Mouse (Mus musculus) thymus, postnatal 25 days (tissue): Measurements from ENCODE around the gene R3hcc1l.

Source experiments
- DNase-seq: peaks from one replicate; pipeline ENCODE4 v3.0.0; 2022

Gene R3hcc1l

DNA sequence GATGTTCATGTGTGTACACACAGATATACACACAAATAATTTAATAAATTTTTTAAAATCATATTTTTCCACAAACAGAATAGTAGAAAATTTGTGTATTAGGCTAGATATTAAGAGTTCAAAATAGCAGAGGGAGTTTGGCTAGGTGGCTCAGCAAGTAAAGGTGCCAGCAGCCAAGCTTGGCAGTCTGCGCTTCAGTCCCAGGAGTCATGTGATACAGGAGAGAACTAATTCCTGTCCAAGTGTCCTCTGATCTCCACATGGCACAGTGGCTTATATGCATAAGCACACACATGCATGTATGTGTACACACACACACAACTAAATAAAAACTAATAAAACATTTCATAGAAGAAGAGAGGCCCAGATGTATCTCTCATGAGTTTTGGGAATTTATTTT, 43.4 kb downstream of the R3hcc1l start:
- DNase-seq, result no peak

DNA sequence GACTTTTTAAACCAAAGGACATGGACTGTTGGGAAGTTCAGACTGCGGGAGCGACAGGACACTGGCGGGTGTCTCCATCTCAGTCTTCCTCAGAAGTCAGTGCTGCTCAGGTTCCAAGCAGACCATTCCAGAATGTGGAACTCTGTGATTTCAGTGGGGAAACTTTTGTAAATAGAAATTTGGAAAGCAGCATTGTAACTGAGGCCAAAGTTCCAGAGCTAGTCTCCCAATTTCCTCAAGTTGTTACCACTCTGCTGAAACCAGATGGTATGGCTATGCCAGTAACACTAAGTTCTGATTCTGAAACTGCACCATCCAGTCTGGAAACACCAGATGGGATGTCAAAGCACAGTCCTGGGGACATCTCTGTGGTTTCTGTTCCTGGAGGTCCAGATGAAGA, 44.4 kb downstream of the R3hcc1l start:
- no peak for DNase-seq

DNA sequence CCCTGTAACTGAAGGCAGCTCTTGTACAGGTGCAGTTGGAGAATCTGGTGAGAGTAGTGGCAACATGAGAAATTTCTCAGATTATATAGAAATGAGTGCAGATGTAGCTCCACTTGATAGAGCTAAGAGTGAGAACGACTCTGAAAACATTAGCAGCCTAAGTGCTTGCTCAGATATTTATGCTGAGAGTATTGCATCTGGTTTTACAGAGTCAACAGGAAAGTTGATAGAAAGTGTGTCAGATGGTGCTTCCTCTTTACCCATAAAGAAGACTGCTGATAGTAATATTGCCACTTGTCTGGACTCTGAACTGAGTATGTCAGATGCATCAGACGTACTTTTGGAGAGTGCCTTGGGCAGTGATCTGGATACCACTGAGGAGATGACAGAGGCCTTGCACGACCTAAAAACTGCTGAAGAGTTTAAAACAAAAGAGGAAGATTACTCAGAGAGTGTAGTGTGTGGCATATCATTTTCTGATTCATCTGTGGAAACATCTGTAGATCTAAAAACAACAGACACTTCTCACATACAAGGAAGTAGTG, 45.2 kb downstream of the R3hcc1l start:
- no peak for DNase-seq

DNA sequence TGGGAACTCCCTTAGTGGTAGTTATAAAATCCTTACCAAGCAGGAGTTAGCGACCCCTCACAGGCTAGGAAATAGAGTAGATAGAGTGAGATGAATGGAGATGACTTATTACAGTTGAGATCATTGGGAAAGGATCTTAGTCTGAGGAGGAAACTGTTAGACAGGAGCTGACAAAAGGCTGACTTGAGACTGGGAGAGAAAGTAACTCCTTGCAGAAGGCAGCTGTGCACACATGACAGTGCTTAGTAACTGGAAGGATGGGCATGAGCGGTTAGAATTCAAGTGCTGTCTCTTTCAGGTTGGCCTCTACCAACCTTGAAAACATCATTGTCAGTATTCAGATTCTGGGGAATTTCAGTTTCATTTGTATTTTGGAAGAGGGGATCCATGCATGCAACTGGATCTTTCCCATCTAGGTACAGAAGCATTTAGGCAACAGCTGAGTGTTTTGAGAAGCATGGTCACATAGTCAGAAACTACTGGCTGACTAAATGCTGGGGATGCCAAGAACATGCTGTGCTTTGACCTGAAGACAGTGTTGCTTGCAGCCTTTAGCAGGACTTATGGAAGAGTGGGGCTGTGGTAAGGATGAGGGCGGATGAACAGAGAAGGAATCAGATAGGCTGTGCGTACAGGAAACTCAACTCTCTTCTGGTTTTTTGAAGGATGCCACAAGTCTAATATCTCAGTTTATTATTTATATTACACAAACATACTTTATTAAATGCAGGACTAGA, 47.9 kb downstream of the R3hcc1l start:
- DNase-seq, result no peak

DNA sequence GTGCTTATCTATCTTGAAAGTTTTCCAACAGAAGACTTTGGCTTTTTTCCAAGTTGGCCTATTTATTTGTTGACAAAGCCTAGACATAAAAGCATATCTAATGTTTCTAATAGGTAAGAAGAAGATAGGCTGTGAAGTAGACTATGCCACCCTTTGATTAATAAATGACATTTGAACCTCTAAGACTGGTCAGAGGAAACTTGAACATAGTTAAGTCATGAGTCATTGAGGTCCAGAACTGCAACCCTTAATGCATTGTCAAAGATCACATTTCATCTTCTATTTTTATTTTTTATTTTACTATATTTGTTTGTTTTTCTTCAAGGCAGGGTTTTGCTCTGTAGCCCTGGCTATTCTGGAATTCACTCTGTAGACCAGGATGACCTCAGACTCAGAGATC, 48.5 kb downstream of the R3hcc1l start:
- DNase-seq, result no peak

DNA sequence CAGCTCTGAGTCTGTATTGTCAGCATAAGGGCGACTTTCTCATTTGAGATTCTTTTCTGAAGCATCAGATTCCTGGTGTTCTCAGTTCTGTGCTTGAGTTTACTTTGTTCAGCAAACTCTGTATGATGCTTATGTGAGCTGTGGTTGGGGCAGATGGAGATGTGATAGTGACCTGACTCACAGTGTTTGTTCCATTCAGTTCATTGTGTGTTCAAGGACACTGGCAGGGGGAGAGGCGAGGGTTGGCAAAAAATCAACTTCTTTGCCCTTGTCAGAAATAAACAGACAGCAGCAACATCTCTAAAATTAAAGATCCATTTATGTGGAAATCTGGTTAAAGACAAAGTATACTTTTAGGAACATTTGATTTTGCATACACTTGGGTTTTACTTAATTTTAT, 50.5 kb downstream of the R3hcc1l start:
- no peak for DNase-seq

DNA sequence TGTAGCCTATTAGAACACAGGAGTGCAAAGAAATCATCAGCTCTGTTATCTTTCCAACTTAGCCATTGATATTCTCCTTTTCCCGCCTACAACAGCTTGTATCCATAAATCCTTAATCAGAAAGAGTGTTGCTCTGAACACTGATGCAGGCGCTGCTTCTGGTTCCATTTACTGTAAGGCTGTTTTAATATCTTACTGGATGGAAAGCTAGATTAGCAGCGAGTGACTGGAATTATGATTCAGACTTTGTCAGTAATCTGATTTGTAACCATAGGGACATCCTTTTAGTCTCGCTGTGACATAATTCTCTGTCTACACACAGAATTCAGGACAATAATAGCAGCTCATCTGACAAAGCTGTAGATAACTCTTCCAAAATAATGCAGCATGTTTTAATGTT, 52.7 kb downstream of the R3hcc1l start:
- DNase-seq, result no peak

DNA sequence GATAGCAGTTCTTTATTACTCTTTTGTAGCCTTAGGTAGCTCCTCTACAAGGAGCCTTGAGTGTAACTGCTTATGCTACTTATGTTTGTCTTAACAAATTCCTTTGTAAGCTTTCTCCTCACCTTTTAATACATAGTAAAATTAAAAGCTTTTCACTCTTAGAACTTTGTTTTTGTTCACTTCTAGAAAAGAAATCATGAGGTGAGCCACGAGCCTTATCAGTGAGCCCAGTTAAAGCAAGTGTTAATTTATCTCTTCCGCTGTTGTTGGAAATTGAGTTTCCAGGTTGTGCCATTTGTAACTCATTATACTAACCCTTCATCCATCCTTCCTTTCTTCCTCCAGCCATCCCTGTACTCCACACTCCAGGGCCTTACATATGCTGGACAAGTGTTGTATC, 56.8 kb downstream of the R3hcc1l start:
- DNase-seq, result no peak

DNA sequence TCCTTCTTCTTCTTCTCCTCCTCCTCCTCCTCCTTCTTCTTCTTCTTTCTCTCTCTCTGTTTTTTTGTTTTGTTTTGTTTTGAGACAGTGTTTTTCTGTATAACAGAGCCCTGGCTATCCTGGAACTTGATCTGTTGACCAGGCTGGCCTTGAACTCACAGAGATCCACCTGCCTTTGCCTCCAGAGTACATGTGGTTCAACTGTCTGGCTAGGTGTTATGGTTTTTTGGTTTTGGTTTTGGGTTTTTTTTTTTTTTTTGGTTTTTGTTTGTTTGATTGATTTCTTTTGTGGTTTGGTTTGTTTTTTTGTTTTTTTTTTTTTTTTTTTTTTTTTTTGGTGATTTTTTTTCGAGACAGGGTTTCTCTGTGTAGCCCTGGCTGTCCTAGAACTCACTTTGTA, 58.3 kb downstream of the R3hcc1l start:
- no peak for DNase-seq

DNA sequence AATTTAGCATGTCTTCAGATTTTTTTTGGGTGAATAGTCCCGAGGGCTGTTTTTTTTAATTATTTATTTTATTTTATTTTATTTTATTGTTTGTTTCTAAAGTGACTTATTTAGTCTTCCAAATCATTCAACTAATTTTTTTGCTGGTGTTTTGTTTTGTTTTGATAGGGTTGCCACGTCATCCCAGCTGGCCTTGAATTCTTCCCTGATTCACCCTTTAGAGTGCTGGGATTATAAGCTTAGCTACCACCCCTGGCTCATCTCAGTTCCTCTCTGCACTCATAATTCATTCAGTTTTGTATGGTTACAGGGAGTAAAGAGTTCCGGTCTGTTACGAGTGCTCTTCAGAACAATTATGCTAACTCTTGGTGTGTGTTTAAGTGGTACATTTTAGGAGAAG, 60.1 kb downstream of the R3hcc1l start:
- DNase-seq, result no peak

DNA sequence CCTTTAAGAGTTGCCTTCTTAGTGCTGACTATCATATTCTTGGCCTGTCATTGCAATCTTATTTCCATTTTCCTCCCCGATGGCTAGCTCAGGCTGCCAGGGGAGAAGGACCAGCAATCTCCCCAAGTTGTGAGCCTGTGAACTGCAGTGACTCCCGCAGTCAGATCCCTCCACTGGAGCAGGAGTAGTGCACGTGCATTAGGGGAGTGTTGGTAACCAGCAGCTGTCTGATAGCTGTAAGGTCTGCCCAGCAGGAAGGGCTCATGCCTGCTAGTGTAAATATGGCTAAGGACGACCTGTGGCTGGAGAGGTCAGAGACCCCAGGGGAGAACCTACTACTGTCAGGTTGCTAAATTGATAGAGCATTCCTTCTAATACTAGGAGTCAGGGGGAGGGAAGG, 62.1 kb downstream of the R3hcc1l start:
- no peak for DNase-seq

DNA sequence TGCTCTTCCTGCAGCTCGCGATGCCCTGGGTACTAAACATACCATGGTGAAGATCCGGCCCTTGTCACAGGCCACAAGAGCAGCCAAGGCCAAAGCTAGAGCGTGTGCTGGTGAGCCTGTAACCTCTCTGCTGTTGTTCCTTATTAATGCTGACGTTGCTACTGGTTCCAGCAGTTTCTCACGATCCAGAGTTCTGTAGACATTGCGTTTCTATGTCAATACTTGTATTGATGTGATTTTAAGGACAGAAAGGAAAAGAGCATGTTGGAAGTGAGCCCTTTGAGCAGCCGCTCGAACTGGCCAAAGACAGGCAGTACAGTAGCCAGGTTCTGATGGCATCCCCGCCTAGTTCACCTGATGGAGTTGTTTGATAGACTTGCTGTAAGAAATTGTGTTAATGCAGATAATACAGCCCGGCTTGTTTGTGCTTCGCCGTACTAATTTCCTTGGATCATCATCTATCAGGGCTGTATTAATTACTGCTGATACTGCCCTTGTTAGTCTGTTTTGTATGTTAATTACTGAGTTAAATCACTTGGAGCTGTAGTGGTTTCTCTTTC, 64.3 kb downstream of the R3hcc1l start:
- no peak for DNase-seq

DNA sequence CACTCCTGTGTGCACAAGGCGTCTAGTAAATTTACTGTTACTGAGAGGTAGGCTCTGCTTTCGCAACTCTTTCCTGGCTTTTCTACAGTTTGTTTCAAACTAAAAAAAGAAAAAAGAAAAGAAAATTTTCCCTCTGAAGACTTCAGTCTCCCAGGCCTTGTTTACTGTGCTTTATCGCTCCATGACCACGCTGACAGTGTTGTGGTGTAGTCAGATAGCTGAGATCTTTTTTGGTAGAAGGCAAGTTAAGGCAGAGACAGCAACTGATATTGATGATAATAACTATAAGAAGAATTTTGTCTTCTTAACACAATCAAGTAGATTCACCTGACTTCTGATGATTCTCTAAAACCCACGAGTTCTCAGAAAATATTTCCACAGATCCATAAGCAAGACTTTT, 65.1 kb downstream of the R3hcc1l start:
- no peak for DNase-seq

DNA sequence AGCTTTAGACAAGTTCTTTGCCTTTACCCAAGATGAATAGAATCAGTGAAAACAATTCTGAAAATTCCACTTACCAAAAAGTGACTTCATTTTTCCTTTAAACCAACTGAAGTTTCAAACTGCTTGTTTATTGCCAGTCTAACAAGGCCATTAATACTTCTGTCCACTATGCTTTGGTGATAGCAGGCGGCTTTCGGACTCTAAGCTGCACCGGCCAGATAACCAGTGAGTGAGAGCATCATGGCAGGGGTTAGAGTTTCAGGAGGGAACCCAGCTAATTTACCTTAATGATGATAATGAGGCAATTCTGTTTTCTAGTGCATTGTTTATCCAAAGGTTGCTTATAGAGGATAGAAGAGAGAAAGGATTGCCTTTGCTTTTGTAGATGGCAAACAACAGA, 65.6 kb downstream of the R3hcc1l start:
- DNase-seq, result no peak

DNA sequence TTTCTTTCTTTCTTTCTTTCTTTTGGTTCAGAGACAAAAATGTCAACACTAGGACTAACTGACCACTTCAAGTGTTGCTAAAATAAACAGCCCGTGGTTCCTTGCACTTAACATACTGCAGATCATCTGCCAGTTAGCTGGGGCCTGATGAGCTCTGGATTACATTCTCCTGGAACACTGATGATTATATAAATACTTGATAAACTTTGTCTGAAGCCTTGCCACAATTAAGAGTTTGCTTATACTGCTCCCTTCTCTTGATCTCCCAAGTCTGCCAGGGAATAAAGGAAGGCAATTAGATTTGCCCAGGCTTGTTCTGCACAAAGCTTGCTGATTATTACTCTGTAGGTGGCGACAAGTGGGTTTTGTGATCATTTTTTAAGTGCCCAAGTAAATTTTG, 69.1 kb downstream of the R3hcc1l start:
- no peak for DNase-seq

DNA sequence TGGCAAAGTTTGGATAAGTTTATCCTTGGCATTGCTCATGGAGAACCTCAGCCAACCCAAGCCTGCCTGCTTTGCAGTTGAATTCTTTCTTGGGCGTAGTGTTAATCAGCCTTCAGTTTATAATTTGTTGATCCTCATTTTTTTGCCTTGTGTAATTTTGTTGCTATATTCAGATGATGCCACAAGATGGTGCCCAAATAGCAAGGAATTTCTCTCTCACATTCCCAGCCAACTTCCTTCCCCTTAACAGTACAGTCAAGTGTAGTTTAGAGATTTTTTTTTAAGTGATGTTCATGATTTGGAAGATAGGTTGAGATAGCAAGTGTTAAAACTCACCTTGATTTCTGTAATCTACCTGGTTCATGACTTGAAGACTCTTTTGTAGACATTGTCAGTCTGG, 70.7 kb downstream of the R3hcc1l start:
- no peak for DNase-seq

DNA sequence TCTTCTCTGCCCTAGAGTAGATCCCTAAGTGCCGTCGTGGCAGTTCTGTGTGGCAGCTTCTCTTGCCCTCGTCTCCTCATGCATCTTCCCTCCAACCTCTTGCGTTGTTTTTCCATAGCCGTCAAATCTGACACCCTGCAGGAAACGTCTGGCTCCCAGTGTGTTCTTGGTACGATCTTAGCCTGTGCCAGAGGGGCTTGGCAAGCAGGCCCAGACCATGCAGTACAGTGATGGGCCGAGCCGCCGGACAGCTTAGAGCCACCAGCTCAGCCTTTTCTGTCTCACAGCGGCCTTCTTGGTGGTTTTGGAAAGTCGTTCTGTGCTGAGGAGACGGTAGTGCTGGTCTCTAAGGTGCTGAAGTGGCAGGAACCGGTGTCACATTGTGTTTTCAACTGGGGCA, 73.0 kb downstream of the R3hcc1l start:
- DNase-seq, result no peak

DNA sequence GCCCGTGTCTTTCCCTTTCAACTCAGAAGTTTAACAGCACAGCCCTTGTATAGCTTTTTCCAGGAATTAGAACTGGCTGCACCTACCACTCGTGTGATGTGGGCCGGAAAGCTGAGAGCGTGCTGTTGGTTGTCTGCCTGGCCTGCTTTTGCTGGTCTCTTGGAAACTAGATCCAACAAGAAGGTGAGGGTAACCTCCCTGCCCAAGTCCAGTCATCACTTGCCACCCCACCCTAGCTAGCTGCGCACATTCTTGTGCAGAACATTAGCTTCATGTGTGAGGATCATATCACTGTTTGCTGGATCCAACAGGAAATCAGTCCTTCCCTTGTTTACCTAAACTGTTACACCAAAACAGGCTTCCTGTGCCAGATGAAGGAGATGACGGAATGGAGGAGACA, 74.9 kb downstream of the R3hcc1l start:
- DNase-seq, result no peak

DNA sequence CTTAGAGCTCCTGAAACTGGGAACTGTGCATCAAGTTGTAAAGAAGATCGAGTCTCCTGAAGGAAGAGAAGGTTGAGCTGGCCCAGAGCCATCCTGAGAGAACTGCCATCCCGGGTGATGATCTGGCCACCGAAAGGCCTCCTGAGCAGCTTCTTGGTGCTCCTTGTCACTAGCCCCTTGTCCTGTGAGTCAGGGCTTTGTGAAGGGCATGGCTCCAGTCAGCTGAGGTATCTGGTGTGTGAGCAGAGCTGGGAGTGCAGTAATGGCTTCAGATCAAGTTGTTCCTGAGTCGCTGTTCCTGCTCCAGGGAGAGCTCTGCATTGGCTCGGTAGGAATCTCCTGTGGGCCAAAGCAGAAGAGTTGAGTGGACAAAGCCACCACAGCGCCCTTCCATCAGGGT, 76.5 kb downstream of the R3hcc1l start:
- DNase-seq, result no peak

DNA sequence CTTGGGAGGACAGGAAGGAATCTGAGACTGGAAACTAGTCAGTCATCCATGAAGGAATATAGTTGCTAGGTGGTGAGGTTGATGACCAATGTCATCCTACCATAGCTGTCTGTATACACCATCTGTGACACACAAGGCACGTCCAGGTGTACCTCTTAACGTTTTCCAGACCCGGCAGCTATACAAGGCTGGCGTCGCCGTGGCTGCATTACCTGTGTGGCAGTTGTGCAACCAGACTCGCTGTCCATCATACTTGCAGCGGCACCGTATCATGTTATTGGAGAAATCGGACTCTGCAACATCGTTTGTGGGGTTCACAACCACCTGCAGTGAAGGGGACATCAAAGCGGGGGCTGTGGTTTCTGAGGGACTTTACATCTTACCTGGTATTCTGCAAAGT, 78.7 kb downstream of the R3hcc1l start:
- DNase-seq, result no peak

DNA sequence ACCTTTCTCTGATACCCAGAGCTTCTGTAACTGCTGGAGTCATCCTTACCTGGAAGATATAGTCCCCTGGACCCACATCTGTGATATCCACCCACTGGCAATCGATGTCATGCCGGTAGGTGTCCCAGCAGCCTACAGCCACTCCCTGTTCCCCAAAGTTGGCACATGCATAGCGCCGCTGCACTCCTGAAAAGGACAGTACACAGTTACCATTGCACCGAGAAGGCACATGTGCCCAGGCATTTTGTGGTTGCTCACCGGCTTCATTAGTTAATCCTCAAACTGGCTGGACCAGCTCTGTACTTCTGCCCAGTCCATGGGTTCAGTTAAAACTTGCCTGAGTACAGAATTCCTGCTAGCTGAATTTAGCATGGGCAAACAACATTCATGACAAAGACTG, 79.3 kb downstream of the R3hcc1l start:
- no peak for DNase-seq

DNA sequence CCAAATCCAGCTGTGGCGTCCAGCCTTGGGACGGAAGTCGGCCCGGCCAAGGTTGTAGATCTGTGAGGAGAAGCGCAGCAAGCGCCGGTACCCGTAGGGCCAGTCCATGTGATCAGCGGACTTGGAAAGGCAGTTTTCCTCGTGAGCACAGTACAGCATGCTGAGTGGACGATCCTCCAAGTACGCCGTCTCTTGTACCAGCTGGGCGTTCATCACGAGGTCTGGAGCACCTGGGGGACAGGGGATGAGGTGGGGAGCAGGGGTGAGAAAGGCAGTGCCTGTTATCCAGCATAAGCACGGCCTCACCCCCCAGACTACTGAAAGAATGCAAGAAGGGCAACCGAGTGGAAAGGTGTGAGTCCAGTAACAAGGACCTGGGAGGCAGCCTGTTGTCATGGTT, 81.3 kb downstream of the R3hcc1l start:
- no peak for DNase-seq

DNA sequence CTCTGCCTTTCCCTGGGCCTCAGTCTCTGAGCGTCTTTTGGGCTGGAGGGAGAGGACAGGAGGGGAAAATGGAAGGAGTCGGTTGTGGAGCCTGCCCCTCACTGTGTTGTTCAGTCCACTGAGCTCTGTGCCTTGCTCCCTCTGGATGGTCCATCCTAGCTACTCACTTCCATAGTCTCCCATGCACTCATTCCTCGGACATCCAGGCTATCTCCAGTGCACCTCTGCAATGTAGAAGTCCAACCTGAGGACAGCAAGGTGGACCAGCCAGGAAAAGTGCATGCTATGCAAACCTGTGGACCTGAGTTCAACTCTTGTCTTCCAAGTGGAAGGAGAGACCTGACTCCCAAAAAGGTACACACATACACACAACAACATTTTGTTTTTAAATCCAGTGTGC, 82.0 kb downstream of the R3hcc1l start:
- DNase-seq, result no peak

DNA sequence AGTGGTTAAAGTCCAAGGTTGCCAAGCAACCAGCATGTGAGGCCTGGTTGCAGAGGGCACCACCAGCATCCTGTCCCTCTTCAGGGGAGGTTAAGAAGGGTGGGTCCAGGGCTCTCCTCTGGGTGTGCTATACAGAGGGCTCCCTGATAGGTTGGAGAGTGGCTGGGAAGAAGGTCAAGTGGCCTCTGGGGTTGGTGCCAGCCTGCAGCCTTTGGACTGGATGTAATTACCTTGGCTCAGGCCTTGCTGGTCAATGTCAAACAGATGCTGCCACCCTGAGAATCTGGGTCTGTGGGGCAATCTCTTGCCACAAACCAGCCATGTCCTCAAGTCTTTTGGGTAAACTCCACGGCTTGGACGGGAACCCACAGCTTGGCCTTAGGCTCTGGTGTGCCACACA, 82.9 kb downstream of the R3hcc1l start:
- no peak for DNase-seq

DNA sequence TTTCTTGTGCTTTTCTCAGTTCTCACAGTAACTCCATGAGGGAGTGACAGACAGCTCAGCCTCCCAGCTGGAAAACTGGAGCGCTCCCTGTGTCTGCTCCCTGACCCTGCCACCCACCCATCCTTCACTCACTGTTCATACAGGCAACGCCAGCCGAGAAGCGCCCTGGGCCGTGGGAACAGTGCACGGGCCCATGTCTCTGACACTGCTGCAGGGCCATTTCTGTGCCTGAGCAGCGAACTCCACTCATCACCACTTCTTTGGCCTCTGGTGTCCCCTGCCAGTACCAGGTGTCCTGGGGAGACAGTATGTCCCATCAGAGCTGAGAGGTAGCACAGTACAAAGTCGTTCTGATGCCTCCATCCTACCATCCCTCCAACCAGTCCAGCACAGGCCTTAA, 83.5 kb downstream of the R3hcc1l start:
- no peak for DNase-seq
